Mouse (Mus musculus): ENCODE data around the gene Gmpr2.

Gene Gmpr2

GRCm38 (mm10) chr14:55671833-55672740, at the start of gene Gmpr2, which contains the start of gene Nedd8:
Gene Gmpr2, plus strand, starts transcription at chr14:55671941.
Gene Nedd8, minus strand, starts transcription at chr14:55672124.
- CTCF ChIA-PET, result interaction anchor here (0.8 to 1.0 kb wide), 2 partner anchors 12 to 82 kb away, joined by 3 read pairs; partner anchors contain the start of gene Mdp1

- CTCF ChIA-PET, result no interaction called here
These were observed 43.5 kb upstream of the Gmpr2 start for GRCm38 (mm10) chr14:55628077-55628827.

GRCm38 (mm10) chr14:55629312-55629711, 42.4 kb upstream of the Gmpr2 start:
- CTCF ChIA-PET, result interaction anchor here (0.6 kb wide), 1 partner anchor 113 kb away, joined by 3 read pairs; no protein-coding TSS in a partner anchor

- CTCF ChIA-PET, result interaction anchor here (0.7 kb wide), 1 partner anchor 110 kb away, joined by 3 read pairs; no protein-coding TSS in a partner anchor
These were observed 36.7 kb upstream of the Gmpr2 start for GRCm38 (mm10) chr14:55634874-55635522.

GRCm38 (mm10) chr14:55635523-55636007, 36.2 kb upstream of the Gmpr2 start, which contains the start of gene Ipo4:
Gene Ipo4, minus strand, starts transcription at chr14:55635957.
- CTCF ChIA-PET, result interaction anchor here (0.6 kb wide), 1 partner anchor 1402 kb away, joined by 3 read pairs; no protein-coding TSS in a partner anchor

GRCm38 (mm10) chr14:55637795-55638194, 33.9 kb upstream of the Gmpr2 start, which contains the start of gene Gm49378:
Gene Gm49378, minus strand, starts transcription at chr14:55637895.
- CTCF ChIA-PET, result no interaction called here

- CTCF ChIA-PET, result no interaction called here
These were observed 30.9 kb upstream of the Gmpr2 start for GRCm38 (mm10) chr14:55640816-55641215.

GRCm38 (mm10) chr14:55641291-55641690, 30.4 kb upstream of the Gmpr2 start:
- CTCF ChIA-PET, result no interaction called here

GRCm38 (mm10) chr14:55642679-55643059, 29.1 kb upstream of the Gmpr2 start:
- CTCF ChIA-PET, result interaction anchor here (0.9 kb wide), 1 partner anchor 16 kb away, joined by 3 read pairs; no protein-coding TSS in a partner anchor

GRCm38 (mm10) chr14:55643060-55643907, 28.5 kb upstream of the Gmpr2 start, which contains the start of gene Tm9sf1:
Gene Tm9sf1, minus strand, starts transcription at chr14:55643806.
- CTCF ChIA-PET, result interaction anchor here (0.7 to 0.9 kb wide), 2 partner anchors 15 to 17 kb away, joined by 3 read pairs; partner anchors contain the start of gene Mdp1

GRCm38 (mm10) chr14:55644261-55644888, 27.4 kb upstream of the Gmpr2 start:
- CTCF ChIA-PET, result interaction anchor here (0.6 to 1.1 kb wide), 3 partner anchors 26 to 1406 kb away, joined by 4 to 6 read pairs (median 5); no protein-coding TSS in a partner anchor

- CTCF ChIA-PET, result no interaction called here
These were observed 21.9 kb upstream of the Gmpr2 start, which contains the start of gene Tssk4 for GRCm38 (mm10) chr14:55649884-55650283. Gene Tssk4, plus strand, starts transcription at chr14:55650184.

GRCm38 (mm10) chr14:55651528-55651927, 20.2 kb upstream of the Gmpr2 start:
- CTCF ChIA-PET, result no interaction called here

- CTCF ChIA-PET, result no interaction called here
These were observed 14.8 kb upstream of the Gmpr2 start for GRCm38 (mm10) chr14:55656935-55657334.

GRCm38 (mm10) chr14:55658011-55658410, 13.7 kb upstream of the Gmpr2 start:
- CTCF ChIA-PET, result interaction anchor here (0.6 kb wide), 1 partner anchor 15 kb away, joined by 3 read pairs; no protein-coding TSS in a partner anchor

- CTCF ChIA-PET, result interaction anchor here (0.9 to 1.0 kb wide), 3 partner anchors 12 to 54 kb away, joined by 3 read pairs; partner anchors contain the start of genes Gmpr2, Nedd8 and Tm9sf1
These were observed 11.7 kb upstream of the Gmpr2 start, which contains the start of gene Mdp1 for GRCm38 (mm10) chr14:55659960-55660573. Gene Mdp1, minus strand, starts transcription at chr14:55660508.

GRCm38 (mm10) chr14:55660636-55661035, 11.1 kb upstream of the Gmpr2 start:
- CTCF ChIA-PET, result interaction anchor here (0.9 to 1.0 kb wide), 3 partner anchors 12 to 54 kb away, joined by 3 read pairs; partner anchors contain the start of genes Gmpr2, Nedd8 and Tm9sf1

GRCm38 (mm10) chr14:55671486-55671832, 282 bp upstream of the Gmpr2 start:
- CTCF ChIA-PET, result no interaction called here

GRCm38 (mm10) chr14:55672741-55673060, 960 bp downstream of the Gmpr2 start:
- CTCF ChIA-PET, result interaction anchor here (0.8 to 1.1 kb wide), 3 partner anchors 13 to 83 kb away, joined by 3 read pairs; partner anchors contain the start of gene Mdp1
